Mouse (Mus musculus): ENCODE measurements around the gene Kif5a.
A peak's percentile ranks its signal among the peaks of the same experiment; 100 is the strongest.

Kif5a gene

GRCm38 (mm10) chr10:127289573-127290191, 26.5 kb upstream of the Kif5a start:
- DNase-seq (ENCODE audit: low spot score in 2 of 2) = peak; percentile 52 to 71

- DNase-seq (ENCODE audit: low spot score in 2 of 2) = peak; percentile 90 to 91
These were observed 25.8 kb upstream of the Kif5a start, which contains the start of gene Mbd6 for GRCm38 (mm10) chr10:127288800-127289572. Mbd6 (minus strand) TSS chr10:127289018.

DNA sequence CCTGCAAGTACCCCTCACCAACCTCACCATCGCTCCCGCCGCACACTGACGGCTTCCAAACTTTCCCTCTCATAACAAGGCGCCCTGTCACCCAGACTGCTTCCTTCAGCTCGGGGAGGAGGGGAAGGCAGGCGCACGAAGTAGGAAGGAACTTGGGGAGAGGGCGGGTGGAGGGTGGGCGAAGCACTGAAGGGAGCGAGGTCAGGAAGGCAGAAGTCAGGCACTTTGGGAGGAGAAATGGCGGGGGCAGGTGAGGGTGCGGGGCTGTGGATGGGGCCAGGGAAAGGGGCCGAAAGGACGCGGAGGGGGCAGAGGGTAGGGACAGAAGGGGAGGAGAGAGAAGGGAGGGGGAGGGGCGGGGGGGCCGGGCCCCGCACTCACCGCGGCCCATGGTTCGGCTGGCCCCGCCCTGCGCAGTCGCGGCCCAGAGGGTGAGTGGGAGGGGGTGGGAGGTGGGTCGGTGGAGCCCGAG, 25.2 kb upstream of the Kif5a start:
- DNase-seq (ENCODE audit: low spot score in 2 of 2) = peak; percentile 70 to 73

- DNase-seq (ENCODE audit: low spot score in 2 of 2) = no peak
These were observed 24.8 kb upstream of the Kif5a start for GRCm38 (mm10) chr10:127287936-127288293.

- DNase-seq (ENCODE audit: low spot score in 2 of 2) = no peak
These were observed 24.3 kb upstream of the Kif5a start for GRCm38 (mm10) chr10:127287271-127287935.

DNA sequence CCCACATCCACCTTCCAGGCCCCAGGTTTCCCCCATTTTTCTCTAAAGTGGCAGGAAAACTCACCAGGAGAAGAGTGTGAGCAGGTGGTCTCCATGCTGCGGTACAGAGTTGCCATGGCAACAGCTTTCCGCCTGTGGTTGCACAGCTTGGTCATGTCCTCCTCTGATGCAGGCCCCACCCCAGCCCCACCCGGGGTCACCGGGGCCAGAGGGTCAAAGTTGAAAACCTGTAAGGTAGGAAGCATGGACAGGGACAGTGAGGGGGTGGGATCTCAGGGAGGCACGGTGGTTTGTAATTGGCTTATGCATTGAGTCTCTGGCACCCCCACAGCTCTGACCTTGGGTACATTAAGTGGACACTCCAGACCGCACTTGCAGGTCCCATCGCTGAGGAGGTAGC, 23.6 kb upstream of the Kif5a start:
- peak; percentile 66 to 72 for DNase-seq (ENCODE audit: low spot score in 2 of 2)

- DNase-seq (ENCODE audit: low spot score in 2 of 2) = no peak
These were observed 23.0 kb upstream of the Kif5a start for GRCm38 (mm10) chr10:127286194-127286593.

DNA sequence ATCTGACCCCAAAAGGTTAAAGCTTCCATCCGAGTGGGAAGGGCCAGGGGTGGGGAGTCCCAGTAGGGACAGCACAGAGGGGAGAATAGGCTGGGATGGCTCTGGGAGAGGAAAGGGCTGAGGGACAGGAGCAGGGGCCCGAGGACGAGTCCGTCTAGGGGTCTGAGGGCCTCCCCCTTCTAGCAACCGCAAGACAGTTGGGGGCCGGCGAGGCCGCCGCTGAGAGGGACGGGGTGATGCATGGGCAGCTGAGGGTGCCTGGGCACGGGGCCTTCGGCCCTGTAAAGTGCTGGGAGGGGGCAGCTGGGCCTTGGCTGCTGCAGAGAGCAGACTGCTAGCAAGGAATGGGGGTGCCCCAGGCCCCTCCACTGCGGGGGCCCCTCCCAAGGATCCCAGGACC, 22.5 kb upstream of the Kif5a start:
- no peak for DNase-seq (ENCODE audit: low spot score in 2 of 2)

- no peak for DNase-seq (ENCODE audit: low spot score in 2 of 2)
These were observed 21.8 kb upstream of the Kif5a start for GRCm38 (mm10) chr10:127284724-127285500.

DNA sequence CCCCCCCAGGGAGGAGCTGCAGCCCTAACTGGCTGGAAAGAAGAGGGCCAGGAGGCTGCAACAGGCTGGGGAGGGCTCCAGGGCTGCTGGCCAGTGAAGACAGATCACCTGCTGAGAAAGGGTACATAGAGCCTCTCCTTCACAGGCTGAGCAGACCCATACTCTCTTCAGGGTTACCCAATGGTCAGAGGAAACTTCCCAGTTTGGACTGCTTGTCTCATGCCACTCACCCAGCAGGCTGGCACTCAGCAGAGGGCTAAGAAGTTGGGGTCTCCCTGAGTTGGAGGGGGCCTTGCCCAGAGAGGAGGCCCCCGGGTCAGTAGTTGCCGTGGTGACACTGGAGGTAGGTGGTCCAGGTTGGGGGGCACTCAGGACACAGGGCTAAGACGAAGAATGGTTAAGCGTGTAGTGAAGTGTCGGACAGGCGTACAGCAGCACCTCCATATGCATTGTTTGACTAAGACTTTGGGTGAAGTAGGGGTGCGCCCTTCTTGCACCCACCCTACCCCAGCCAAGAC, 21.0 kb upstream of the Kif5a start:
- DNase-seq (ENCODE audit: low spot score in 2 of 2) = no peak

- DNase-seq (ENCODE audit: low spot score in 2 of 2) = no peak
These were observed 19.6 kb upstream of the Kif5a start for GRCm38 (mm10) chr10:127282620-127283215.

- DNase-seq (ENCODE audit: low spot score in 2 of 2) = no peak
These were observed 18.2 kb upstream of the Kif5a start for GRCm38 (mm10) chr10:127281316-127281715.

GRCm38 (mm10) chr10:127279730-127280129, 16.6 kb upstream of the Kif5a start:
- DNase-seq (ENCODE audit: low spot score in 2 of 2) = no peak

DNA sequence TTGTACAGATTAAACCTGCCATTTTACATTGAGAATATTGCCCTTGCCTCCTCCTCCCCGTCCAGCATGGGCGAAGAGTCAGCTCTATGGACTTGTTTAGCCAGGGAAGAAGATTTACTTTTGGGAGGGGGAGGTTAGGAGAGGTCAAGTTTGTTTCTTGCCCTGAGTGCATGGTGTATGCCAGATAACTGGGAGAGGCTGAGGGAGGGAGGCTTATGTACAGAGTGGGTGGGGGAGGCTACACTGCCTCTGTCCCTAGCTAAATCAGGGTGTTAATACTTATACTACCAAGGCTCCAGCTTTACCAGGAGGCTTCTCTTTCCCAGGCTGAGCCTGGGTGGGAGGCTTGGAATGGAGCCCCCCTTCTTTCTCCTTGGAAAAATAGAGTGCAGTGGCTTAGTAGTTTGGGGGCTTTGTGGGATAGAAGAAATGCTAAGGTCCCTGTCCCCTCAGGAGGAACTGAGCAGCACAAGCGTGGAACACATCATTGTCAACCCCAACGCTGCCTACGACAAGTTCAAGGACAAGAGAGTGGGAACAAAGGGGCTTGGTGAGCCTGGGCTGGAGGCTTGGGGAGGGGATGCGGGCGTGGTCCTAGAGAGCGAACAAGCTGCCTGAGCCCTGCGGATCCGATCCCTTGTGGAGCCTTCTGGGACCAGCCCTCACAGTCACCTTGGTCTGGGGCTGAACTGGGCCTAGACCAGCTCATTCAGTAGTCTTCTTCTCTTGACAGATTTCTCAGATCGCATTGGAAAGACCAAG, 11.3 kb upstream of the Kif5a start:
- DNase-seq (ENCODE audit: low spot score in 2 of 2) = no peak

- no peak for DNase-seq (ENCODE audit: low spot score in 2 of 2)
These were observed 9.2 kb upstream of the Kif5a start for GRCm38 (mm10) chr10:127272371-127272770.

DNA sequence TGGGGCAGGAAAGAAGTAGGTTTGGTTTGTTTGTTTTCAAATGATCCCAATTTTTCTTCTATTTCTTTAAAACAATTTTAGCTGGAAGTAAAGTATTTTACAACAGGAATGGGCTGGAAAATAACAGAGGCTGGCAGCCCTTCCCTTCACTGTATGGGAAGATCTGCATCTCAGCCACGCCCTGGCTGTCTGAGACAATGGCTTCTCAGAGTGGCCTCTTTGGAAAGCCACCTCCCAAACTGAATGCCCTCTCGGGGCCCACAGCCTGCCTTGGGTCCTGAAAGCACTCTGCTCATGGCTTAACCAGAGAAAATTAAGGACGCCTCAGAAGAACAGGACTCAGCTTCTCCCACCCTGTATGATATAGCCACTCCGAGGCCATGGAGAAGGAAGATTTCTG, 6.7 kb upstream of the Kif5a start:
- DNase-seq (ENCODE audit: low spot score in 2 of 2) = no peak

GRCm38 (mm10) chr10:127269036-127269435, 5.9 kb upstream of the Kif5a start:
- no peak for DNase-seq (ENCODE audit: low spot score in 2 of 2)

- no peak for DNase-seq (ENCODE audit: low spot score in 2 of 2)
These were observed 5.3 kb upstream of the Kif5a start for GRCm38 (mm10) chr10:127268401-127268800.

- DNase-seq (ENCODE audit: low spot score in 2 of 2) = no peak
These were observed 4.2 kb upstream of the Kif5a start for GRCm38 (mm10) chr10:127267318-127267717.
